Mouse (Mus musculus): ENCODE data around the gene Olfr30. TPM values are rescaled to one million over a fixed set of nuclear protein-coding genes. Genes with fewer than 3 reads are reported as not detected.
"Not testable (repeated sequence)": the region's sequence is repeated elsewhere in the genome, so short reads cannot be mapped to it uniquely, and the experiment has no call there.

The Olfr30 gene
- total RNA-seq (2021) = not detected

DNA sequence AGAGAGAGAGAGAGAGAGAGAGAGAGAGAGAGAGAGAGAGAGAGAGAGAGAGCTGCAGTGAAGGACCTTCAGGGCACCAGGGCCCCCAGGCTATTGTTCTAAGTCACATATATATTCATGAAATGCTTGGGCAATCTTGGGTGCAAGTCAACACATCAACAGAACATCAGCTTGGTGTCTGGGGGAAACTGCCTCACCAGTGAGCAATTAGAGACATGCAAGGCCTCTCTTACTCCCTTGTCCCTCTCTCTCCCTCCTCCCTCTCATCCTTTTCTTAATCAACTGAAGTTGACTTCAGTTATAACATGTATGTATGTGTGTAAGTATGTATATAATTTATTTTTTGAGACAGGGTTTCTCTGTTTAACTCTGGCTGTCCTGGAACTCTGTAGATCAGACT is at the start of gene Olfr30:
Gene Olfr30 (minus strand): TSS at position 101 of the 400 bp plus-strand sequence.
- DNase-seq = no peak
- intact Hi-C loops (cut with DNase I) = no loop called here

- intact Hi-C loops (cut with DNase I); DNase-seq: not testable (repeated sequence)
Observed at GRCm38 (mm10) chr11:58509058-58509457, 47.0 kb upstream of the Olfr30 start.

- DNase-seq; intact Hi-C loops (cut with DNase I): not testable (repeated sequence)
Observed at GRCm38 (mm10) chr11:58502472-58502871, 40.4 kb upstream of the Olfr30 start, which contains the start of gene Olfr331. Gene Olfr331, minus strand, starts transcription at chr11:58502572.

GRCm38 (mm10) chr11:58499290-58499689 is 37.2 kb upstream of the Olfr30 start:
- intact Hi-C loops (cut with DNase I) = loop anchor here (10.0 kb wide), 1 partner anchor 314 kb away; no protein-coding TSS in a partner anchor
- DNase-seq = no peak

- no peak for DNase-seq
- intact Hi-C loops (cut with DNase I) = loop anchor here (10.0 kb wide), 1 partner anchor 314 kb away; no protein-coding TSS in a partner anchor
Observed at GRCm38 (mm10) chr11:58498761-58499160, 36.7 kb upstream of the Olfr30 start.

GRCm38 (mm10) chr11:58492455-58492854 is 30.4 kb upstream of the Olfr30 start, which contains the start of gene Olfr332:
Gene Olfr332, minus strand, starts transcription at chr11:58492555.
- no peak for DNase-seq
- intact Hi-C loops (cut with DNase I) = loop anchor here (10.0 kb wide), 1 partner anchor 308 kb away; no protein-coding TSS in a partner anchor

DNA sequence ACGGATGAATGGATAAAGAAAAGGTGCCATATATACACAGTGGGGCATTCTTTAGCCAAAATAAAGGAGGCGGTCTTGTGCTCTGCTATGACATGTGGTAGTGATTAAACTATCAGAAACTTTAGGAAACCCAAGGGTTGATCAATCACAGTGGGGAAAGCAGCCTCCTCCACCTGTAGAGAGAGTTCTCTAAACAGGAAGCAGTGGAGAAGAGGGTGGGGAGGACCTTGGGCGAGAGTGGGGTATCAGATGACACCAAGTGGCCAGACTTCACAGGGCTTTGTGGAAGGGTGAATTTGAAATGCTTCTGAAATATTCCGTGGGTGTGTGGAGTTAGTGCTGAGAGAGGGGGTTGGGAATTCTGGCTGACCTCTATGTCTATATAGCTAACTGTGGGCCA is 8.5 kb downstream of the Olfr30 start:
- intact Hi-C loops (cut with DNase I) = no loop called here
- DNase-seq = no peak

- no peak for DNase-seq
- intact Hi-C loops (cut with DNase I) = no loop called here
Observed at GRCm38 (mm10) chr11:58452759-58453158, 9.3 kb downstream of the Olfr30 start, which contains the start of gene Lypd9. Gene Lypd9, minus strand, starts transcription at chr11:58452923.

GRCm38 (mm10) chr11:58437866-58438265 is 24.2 kb downstream of the Olfr30 start:
- intact Hi-C loops (cut with DNase I) = no loop called here
- no peak for DNase-seq

DNA sequence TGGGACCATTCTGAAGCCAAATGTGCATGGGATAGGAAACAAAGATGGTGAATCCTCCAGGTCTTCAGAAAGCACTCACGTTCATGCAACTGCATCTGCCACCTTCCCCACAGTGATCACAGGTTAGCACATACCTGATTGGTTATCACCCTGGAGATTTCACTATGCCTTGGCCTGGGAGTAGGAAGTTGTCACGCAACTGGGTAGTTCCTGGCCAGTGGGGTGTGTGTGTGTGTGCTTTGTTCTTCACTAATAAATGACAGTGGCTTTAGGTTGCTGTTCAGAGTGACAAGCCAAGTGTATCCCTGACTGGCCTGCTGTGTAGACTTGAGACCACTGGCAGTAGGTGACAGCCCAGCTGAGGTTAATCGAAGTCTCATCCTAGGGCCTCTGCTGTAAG is 29.8 kb downstream of the Olfr30 start, which contains the start of gene Gm12253:
Gene Gm12253 (plus strand): TSS at position 301 of the 400 bp plus-strand sequence.
- intact Hi-C loops (cut with DNase I) = no loop called here
- no peak for DNase-seq

DNA sequence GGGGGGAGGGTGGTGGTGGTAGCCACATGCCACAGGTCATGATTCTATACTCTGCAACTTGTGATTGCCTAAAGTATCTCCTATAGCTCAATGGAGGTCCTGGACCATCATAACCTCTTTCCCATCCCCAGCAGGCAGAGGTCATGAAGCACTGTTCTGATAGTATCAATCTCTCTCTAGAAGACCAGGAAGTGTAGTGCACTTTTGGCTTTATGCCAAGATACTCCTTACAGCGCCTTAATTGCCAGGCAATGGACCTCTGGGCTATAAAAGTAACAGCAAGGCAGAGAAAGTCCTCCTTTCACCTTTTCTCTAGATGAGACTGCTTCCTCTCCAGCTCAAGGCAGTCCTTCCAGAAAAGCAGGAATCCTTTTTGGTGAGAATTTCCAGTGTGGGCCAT is 41.3 kb downstream of the Olfr30 start, which contains the start of gene 1810065E05Rik:
Gene 1810065E05Rik (plus strand): TSS at position 297 of the 400 bp plus-strand sequence.
- intact Hi-C loops (cut with DNase I) = no loop called here
- no peak for DNase-seq

DNA sequence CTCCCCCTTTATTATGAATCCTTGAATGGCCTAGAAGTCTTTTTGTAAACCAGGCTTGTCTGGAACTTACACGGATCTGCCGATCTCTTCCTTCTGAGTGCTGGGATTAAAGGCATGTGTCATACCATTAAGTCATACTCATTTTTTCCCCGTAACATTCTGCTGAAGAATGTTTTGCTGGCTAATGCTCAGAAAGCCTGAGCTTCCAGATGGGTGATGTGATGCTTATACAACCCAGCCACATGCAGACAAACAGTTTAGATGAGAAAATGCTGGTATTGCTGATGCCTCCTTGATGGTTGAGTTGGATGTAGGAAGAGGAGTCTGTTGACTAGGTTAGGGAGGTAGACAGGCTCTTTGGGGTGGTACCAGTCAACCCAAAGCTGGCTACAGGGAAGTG is 43.7 kb downstream of the Olfr30 start:
- DNase-seq = no peak
- intact Hi-C loops (cut with DNase I) = no loop called here

DNA sequence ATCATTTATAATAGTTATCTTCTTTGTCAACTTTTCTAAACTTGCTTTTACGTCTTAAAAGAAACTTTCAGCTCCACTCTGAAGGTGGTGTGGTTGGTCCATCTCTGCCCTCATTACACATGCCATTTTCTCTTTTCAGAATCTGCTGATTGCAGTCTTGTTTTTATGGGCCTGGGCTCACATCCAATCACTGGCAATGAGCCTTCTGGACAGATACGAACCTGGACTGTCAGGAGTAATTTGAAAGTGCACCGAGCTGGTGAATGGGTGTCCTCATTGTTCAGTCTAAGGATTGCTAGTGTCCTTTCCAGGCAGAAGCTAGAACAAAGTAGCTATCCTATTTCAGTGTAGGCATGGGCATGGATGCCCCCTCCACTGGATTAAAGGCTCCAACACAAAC is 54.0 kb downstream of the Olfr30 start:
- intact Hi-C loops (cut with DNase I) = no loop called here
- peak; percentile 7 for DNase-seq

Other genes starting within 250 kb of the Olfr30 start
- not detected for gene 4930438A08Rik, start 187.5 kb downstream of the Olfr30 start, total RNA-seq (2021)
- 10 to 100 TPM; 30.4 to 32.2 TPM for gene Zfp692, start 155.2 kb downstream of the Olfr30 start, total RNA-seq (2021)
- 10 to 100 TPM; 43.5 TPM for gene Zfp672, start 131.9 kb downstream of the Olfr30 start, total RNA-seq (2021)
- gene Sh3bp5l, start 131.5 kb downstream of the Olfr30 start, total RNA-seq (2021) = 10 to 100 TPM; 44.2 to 48.8 TPM
- not detected for gene Lypd8, start 83.2 kb downstream of the Olfr30 start, total RNA-seq (2021)
- gene 1810065E05Rik, start 41.2 kb downstream of the Olfr30 start, total RNA-seq (2021) = not detected
- gene Gm12253, start 29.7 kb downstream of the Olfr30 start, total RNA-seq (2021) = not detected
- gene Lypd9, start 9.3 kb downstream of the Olfr30 start, total RNA-seq (2021) = not detected
- not detected for gene Olfr332, start 30.3 kb upstream of the Olfr30 start, total RNA-seq (2021)
- gene Olfr331, start 40.3 kb upstream of the Olfr30 start, total RNA-seq (2021) = not detected
- gene Olfr330, start 72.6 kb upstream of the Olfr30 start, total RNA-seq (2021) = not detected
- gene Olfr329-ps, start 84.2 kb upstream of the Olfr30 start, total RNA-seq (2021) = not detected
- under 1 TPM; 0.12 to 0.34 TPM for gene Olfr328, start 93.4 kb upstream of the Olfr30 start, total RNA-seq (2021)
- not detected for gene Olfr224, start 108.3 kb upstream of the Olfr30 start, total RNA-seq (2021)
- gene Olfr325, start 115.5 kb upstream of the Olfr30 start, total RNA-seq (2021) = not detected
- gene Olfr324, start 132.8 kb upstream of the Olfr30 start, total RNA-seq (2021) = not detected
- not detected for gene 2210407C18Rik, start 153.8 kb upstream of the Olfr30 start, total RNA-seq (2021)
- not detected for gene Olfr323, start 168.2 kb upstream of the Olfr30 start, total RNA-seq (2021)
- under 1 TPM in 1 of 2 experiments, not detected in 1; 0.26 TPM for gene Trim58, start 178.2 kb upstream of the Olfr30 start, total RNA-seq (2021)
- gene Olfr322, start 196.5 kb upstream of the Olfr30 start, total RNA-seq (2021) = not detected
- not detected for gene Olfr320, start 218.8 kb upstream of the Olfr30 start, total RNA-seq (2021)
- gene Olfr319, start 236.9 kb upstream of the Olfr30 start, total RNA-seq (2021) = not detected